Mouse (Mus musculus) liver, adult 2 months (tissue): ENCODE measurements at regions not wholly inside any gene's neighbourhood (a gene's known extent, or its start where the extent isn't known, plus 50 kb on each side); places are given as distances from the start of the nearest gene placed in this dataset.

ENCODE experiments used
- CTCF ChIP-seq: fragments of 200-500 bp; IDR thresholded peaks from 2 replicates; pipeline ENCODE4 v1.5.1; 2011; ENCODE audit warnings: low read depth, low read length, control low read depth
- POLR2A ChIP-seq: fragments of 200-500 bp; IDR thresholded peaks from 2 replicates; pipeline ENCODE4 v1.6.1; 2011; ENCODE audit warnings: low read length, control low read depth; ENCODE audit not compliant: insufficient read depth; ENCODE audit errors: extremely low read depth

DNA sequence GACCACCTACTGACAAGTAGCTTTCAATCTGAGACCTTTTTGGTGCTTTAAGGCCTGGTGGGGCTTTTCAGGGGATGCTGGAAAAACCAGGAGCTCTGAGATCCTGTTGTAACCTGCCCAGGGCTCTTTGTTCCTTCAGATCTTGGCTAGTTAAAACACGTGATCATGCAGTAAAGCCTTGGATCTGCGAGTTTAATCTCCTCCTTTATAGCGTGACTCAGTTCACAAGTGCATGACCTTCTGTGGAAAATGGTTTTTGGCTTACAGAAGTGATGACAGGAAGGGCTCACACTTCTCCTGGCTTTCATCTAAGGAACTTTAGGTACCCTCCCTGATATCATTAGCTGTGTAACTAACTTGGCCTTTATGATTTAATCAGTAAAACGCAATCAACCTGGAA is 343.1 kb upstream of the Pitrm1 start:
- no peak for TF ChIP-seq CTCF
- TF ChIP-seq POLR2A, result no peak
